Mouse (Mus musculus) CD4-positive helper T cell, adult 2 months (primary cell): Measurements from ENCODE around the gene Spa17.

Experiments used
- DNase-seq: peaks from one replicate; pipeline ENCODE4 v3.0.0-alpha.2; 2012; ENCODE audit warnings: low read depth, missing footprints, low spot score

Gene Spa17

DNA sequence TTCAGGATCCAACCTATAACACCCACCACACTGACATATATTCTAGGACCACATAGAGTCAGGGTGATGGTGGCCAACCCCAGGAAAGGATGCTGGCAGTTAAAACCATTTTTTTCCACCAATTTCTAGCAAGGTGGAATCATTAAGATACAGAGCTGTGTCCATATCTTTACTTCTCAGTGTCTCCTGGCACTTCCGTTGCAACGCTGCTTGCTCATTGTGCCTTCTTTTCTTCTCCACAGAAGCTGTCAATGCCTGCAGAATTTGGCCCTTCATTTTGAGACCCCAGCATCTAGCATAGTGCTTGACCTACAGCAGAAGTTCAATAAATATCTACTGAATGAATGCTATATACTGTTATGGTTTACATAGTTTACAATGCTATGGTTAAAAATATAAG is 46.5 kb downstream of the Spa17 start:
- DNase-seq: no peak

DNA sequence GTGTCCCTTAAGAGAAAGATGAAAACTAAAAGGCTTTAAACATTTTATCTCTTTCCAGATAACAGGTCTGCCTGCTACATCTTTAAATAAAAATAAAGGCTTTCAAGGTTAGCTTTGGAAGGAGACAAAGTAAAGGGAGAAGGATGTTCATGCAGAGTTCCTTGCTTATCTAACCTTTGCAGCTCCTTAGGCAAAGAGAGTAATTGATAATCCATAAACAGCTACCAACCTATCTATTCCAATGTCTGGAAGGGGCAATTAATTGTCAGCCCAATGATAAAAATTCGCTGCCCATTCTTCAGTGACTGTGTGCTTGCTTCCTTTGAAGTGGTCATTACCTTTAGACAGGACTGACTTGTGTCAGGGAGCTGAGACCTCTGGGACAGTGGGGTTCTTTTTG is 49.7 kb downstream of the Spa17 start:
- DNase-seq: no peak

DNA sequence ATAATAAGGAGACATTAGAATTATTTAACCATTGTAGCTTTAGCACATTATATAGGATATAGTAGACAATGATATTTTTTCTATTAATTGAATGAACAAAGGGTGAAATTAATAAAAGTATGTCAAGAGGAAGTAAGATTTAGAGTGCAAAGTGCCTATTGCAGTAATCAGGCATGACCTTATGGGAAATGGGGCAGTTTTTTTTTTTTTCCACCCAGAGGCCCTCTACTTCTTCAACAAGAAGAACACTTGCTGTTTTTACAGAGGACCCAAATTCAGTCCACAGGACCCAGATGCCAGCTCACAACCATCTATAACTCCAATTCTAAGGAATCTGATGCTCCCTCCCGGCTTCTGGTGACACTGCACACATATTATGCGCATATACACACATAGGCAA is 52.9 kb downstream of the Spa17 start:
- DNase-seq: no peak

DNA sequence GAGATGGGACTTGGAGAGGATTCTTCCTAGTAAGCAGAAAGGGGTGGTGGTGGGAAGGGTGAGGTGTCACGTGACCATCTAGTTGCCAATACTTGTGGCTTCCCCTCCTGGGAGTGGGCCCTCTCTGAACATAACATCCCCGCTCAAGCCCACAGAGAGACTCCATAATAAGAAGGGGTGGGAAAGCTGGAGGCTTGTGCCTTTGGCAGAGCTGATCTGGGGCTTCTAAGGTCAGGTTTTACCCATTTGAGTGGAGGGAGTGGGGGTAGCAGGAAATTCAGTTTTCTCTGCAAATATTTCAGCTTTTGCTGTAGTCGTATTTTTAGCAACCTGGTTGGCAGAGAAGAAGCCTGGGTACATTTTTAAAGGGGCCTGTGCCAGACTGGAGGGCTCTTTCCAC is 57.2 kb downstream of the Spa17 start:
- no peak for DNase-seq

DNA sequence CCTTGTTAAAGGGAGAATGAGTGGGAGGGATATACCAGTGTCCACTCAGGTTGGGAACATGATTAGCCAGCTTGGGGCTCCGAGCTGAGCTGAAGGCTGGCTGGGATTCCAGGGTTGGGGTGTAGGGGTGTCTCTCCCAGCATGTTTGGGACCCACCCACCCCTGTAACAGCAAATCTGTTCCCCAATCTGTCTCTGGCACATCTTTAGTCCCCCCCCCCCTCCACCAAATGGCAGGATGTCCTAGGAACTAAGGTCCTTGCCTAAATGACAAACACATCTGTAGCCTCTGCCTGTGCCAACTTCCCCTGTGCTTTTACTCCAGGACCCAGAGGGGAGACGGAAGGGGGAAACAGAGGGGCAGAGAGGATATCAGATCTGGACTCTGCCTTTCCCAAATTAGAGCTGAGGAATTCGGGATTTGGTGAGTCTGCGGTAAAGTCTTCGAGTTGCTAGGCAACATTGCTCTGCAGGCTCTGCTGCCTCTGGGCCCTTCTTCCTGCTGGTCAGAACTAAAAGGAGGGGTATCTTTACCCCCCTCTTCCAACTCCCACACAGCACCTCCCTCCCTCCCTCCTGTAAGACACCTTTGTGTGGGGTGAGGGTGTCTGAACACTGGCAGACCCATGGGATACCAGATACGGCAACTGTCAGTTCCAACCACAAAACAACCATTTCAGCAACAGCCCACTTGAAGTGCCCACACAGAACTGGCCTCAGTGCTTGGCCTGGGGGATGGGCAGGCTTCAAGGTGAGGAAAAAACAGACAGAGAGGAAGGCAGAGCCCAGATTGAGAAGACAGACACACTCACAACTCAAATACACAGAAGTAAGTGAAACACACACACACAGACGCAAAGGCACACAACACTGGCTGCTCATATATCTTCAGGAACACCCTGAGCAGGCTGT is 58.4 kb downstream of the Spa17 start, which contains the start of gene Siae:
Gene Siae, plus strand, starts transcription at position 861 of the 911 bp plus-strand sequence.
- DNase-seq: no peak

DNA sequence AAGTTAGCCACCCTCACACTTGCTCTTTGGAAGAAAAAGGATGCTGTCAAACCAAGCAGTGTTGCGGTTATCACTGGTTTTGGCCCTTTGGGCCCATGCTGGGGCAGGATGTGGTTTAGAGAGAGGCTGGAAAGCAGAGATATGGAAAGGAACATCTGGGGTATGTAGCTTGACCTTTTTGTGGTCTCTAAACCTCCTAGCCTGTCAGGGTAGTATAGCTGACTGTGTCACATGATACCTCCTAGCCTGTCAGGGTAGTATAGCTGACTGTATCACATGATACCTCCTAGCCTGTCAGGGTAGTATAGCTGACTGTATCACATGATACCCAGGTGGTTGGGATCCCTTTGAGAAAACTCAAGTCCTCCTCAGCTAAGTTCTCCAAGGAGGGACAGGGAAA is 59.2 kb downstream of the Spa17 start:
- no peak for DNase-seq
